Mouse (Mus musculus) large intestine, adult 2 months (tissue): Measurements from ENCODE around the gene Tank. TPM values are rescaled to one million over a fixed set of nuclear protein-coding genes. Genes with fewer than 3 reads are reported as not detected.

Source experiments
- DNase-seq: peaks from one replicate; pipeline ENCODE4 v3.0.0-alpha.2; 2012; ENCODE audit warnings: low read depth, low spot score
- WGBS: fragments of 180-500 bp; shearing (Covaris S2); methylation state at CpG from one replicate; pipeline ENCODE4 v1.1.7; 2018; 5-methylcytosine and 5-hydroxymethylcytosine counted together
- polyA plus RNA-seq: library from polyadenylated mRNA; depleted of rRNA; stranded (reverse); fragments of >200 nt; gene quantifications from 2 replicates; pipeline ENCODE4 v1.2.3, GENCODE M21; 2012

Gene Tank
- polyA plus RNA-seq, 1 experiment, result 9.6 TPM

- WGBS, result 76% methylated on average over 7 of the region's 7 CpGs
- no peak for DNase-seq
Observed at GRCm38 (mm10) chr2:61577696-61578062, 706 bp upstream of the Tank start.

- 61% methylated on average over 3 of the region's 3 CpGs for WGBS
Observed at GRCm38 (mm10) chr2:61579501-61579990, 1.2 kb downstream of the Tank start.

DNA sequence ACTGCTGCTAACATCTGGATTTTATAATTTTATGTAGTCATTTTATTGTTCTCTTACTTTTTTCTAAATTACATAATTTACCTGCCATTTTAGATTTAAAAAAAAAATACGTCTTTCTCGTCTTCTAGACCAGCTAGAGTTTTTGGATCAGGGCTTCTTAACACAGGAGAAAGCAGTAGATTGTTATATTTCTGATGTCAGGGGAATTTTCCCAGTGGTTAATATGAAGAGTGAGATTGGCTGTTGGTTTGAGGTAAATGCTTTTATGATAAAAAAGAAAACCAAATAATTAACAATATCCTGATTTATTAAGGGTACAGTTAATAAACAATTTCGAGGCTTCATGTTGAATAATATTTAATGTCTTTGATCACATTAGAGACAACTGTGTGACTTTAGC, 1.7 kb downstream of the Tank start:
- 78% methylated on average over 3 of the region's 3 CpGs for WGBS

More at GRCm38 (mm10) chr2:61579501-61579990, 1.2 kb downstream of the Tank start:
- no peak for DNase-seq

DNA sequence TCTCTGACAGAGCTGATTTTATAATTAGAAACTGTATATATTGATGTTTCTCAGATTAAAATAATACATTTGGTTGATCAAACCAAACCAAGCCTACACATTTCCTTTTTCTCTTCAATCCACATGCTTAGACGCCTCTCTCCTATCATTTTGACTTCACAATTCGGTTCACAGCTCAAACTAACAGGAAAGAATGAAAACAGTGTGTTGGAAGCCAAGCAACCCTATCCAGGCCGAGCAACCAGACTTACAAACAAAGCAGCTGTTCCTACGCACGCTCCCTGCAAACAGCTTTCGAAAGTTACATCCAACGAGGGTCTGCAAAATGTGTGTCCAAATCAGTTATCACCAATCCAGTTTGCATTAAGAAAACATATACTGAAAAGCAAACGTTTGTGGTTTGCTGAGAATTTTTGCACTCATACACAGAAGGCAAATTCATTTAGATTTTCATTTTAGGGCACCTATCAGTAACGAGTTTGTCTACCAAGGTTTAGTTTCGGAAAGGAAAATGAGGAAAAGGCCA, 2.2 kb downstream of the Tank start:
- DNase-seq, result no peak
- 71% methylated on average over 10 of the region's 10 CpGs for WGBS

More for the DNA sequence above, 1.7 kb downstream of the Tank start:
- DNase-seq, result no peak

- WGBS, result 75% methylated on average over 5 of the region's 5 CpGs
- DNase-seq, result no peak
Observed at GRCm38 (mm10) chr2:61582578-61583315, 4.4 kb downstream of the Tank start.

- DNase-seq, result no peak
- WGBS, result 75% methylated on average over 1 of the region's 1 CpGs
Observed at GRCm38 (mm10) chr2:61585447-61585846, 7.1 kb downstream of the Tank start.

DNA sequence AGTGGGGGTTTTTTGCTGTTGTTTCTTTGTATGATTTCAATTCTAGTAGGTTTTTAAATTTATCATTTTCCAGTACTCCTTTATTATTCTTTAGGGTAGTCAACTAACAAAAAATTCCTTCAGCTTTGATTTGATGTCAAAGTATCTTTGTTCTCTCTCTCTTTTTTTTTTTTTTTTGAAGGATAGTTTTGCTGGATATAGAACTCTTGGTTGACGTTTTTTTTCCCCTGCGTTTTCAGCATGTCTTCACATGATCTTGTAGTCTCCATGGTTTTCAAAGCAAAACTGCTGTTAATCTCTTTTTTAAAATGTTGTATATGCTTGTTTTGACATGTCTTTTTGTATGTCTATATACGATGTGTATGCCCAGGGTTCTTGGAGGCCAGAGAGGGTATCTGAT, 7.8 kb downstream of the Tank start:
- 97% methylated on average over 3 of the region's 3 CpGs for whole genome bisulfite sequencing
- DNase-seq, result no peak

DNA sequence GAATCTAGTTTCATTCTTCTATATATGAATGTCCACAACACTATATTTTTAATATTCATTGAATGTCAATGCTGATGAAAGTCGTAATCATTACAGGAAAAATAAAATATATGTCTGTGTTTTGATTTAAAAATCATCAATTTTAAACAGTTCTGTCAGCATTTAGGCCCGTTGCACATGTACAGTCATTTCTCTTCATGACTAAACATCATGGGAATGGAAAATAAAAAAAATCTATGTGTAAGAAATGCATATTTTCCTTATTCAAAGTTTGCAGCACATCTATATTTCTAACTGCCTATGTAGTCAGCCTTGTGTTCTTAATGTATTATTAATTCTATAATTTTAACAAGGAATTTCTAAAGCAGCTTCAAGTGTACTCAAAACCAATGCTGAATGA, 12.4 kb downstream of the Tank start:
- 93% methylated on average over 2 of the region's 2 CpGs for WGBS
- DNase-seq, result no peak

DNA sequence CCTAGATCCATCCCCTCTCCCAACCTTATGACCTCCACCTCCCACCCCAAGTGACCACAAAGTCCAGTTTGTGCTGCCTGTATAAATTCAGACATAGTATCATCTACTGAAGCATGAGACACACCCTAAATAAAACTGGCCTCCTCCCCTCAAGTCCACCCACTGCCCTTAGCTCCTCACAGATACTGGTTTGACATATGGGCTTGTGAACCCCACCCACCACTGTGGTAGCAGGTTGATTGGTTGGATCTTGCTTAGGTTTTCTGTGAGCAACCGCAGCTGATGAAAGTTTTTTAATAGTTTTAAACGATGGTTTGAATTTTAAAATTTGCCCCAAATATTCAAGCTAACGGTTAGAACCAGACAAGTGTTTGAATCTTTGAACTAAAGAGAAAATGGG, 13.7 kb downstream of the Tank start:
- no peak for DNase-seq
- 88% methylated on average over 3 of the region's 3 CpGs for WGBS

DNA sequence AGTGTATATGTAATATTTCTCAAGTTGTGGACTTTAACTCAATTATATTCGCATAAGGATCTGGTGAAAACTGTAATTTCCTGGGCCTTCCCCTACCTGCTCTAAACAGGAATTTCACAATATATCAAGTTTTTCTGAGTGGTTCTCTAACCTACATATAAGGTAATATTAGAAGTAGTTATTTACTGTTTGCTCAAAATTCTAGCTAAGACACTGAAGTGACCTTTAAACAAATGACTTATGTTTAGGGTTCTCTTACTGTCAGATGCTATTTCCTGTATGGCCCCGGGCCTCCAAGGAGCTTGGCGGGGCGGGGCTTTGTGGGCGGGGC, 14.3 kb downstream of the Tank start:
- 6% methylated on average over 5 of the region's 5 CpGs for WGBS
- no peak for DNase-seq

DNA sequence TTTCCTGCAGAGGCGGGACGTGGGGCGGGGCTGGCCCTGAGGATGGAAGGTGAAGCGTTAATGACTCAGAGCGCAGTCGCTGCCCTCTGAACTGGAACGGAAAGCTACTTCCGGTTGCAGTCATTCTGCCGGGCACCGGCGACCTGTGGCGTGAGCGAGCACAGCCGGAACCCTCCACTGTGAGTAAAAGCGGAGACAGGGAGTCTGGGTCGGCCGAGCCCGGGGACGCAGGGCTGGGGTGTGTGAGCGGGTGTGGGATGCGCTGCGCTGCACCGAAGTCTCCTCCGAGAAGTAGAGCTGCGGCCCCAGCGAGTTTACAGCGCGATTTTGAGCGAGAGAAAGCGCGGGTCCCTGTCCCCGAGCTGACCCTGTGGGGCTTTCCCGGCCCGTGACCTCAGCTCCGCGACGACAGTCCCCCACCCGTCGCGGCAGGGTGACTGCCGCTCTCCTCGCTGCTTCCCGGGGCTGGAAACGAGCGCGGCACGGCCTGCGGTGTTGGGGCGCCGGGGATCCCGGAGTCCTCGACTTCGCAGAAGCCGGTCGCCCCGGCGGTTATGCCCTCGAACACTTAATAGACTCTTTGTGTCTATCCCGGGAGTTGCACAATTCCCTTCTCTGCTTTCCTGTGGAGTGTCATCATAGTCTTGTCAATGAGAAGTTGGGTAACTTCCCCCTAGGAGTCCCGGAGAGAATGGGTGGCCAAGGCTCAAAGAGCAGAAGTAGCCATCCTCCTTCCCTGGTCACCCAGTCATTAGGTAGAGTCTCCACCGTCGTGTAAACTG, 14.8 kb downstream of the Tank start:
- DNase-seq, result peak; percentile 75
- under 1% methylated on average over 62 of the region's 62 CpGs for WGBS

- DNase-seq, result no peak
- WGBS, result under 1% methylated on average over 12 of the region's 12 CpGs
Observed at GRCm38 (mm10) chr2:61593871-61594304, 15.5 kb downstream of the Tank start.

- no peak for DNase-seq
- WGBS, result 40% methylated on average over 1 of the region's 1 CpGs
Observed at GRCm38 (mm10) chr2:61599730-61600129, 21.3 kb downstream of the Tank start.

- DNase-seq, result no peak
- 86% methylated on average over 3 of the region's 3 CpGs for WGBS
Observed at GRCm38 (mm10) chr2:61603461-61603860, 25.1 kb downstream of the Tank start.

GRCm38 (mm10) chr2:61606942-61607341, 28.6 kb downstream of the Tank start:
- no peak for DNase-seq
- WGBS, result 100% methylated on average over 1 of the region's 1 CpGs

GRCm38 (mm10) chr2:61623996-61624395, 45.6 kb downstream of the Tank start:
- no peak for DNase-seq

DNA sequence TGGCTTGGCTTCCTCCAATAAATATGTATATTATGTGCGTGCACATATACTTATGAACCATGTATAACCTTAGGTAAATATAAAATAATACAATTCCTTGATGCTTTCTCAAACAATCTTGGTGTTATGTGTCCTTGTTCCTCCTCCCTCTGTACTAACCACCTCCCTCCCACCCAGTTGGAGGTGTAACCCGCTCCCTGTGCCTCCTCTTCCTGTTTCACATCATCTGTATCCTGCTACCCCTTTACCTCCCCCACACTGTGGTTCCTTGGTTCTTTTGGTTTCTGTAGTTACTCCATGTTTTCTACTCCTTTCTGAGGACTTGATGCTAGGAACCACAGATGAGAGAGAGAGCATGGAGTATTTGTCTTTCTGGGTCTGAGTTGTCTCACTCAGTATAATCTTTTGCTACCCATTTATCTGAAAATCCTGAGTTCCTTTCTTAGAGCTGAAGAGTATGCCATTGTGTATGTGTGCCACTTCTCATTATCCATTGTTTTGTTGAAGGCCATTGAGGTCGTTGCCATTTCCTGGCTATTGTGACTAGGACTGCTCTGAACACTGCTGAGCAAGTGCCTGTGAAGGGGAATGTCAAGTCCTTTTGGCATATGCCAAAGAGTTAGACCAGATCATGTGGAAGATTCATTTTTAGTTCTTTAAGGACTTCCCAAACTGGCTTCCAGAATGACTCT, 52.6 kb downstream of the Tank start:
- 86% methylated on average over 3 of the region's 3 CpGs for WGBS
- DNase-seq, result no peak

DNA sequence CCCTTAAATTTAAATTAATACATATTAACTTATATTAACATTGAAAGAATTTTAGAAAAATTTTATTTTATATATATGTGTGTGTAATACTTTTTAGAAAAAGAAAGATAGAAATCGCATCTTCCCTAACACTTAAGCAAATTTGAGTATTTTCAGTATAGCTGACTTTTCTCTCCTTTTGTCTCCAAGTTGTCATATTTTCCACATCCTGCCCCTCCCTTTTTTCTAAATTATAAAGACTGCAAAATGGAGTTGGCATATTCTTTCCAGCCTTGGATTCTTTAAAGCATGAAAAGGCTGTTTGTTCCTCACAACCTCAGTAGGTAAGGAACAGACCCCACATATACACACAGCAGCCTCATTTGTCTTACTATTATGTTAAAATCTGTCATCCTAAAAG, 56.7 kb downstream of the Tank start:
- WGBS, result 95% methylated on average over 1 of the region's 1 CpGs
- no peak for DNase-seq

GRCm38 (mm10) chr2:61638182-61638581, 59.8 kb downstream of the Tank start:
- DNase-seq, result no peak
- WGBS, result 82% methylated on average over 6 of the region's 6 CpGs
